Mouse (Mus musculus) gastrocnemius, adult 2 months (tissue): ENCODE data around the gene 2200002J24Rik. TPM values are rescaled to one million over a fixed set of nuclear protein-coding genes. Genes with fewer than 3 reads are reported as not detected.
"Not testable (repeated sequence)": the region's sequence is repeated elsewhere in the genome, so short reads cannot be mapped to it uniquely, and the experiment has no call there.

ENCODE experiments used
- DNase-seq: peaks from one replicate; pipeline ENCODE4 v3.0.0; 2022
- H3K27ac ChIP-seq: fragments of 200-600 bp; 2 replicates; pipeline ENCODE4 v1.8.1; 2022; ENCODE audit warnings: mild to moderate bottlenecking
- H3K4me3 ChIP-seq: fragments of 200-600 bp; 2 replicates; pipeline ENCODE4 v1.8.1; 2022; ENCODE audit warnings: mild to moderate bottlenecking, moderate library complexity
- CTCF ChIP-seq: fragments of 200-600 bp; IDR thresholded peaks from 2 replicates; pipeline ENCODE4 v1.8.1; 2022; ENCODE audit warnings: antibody characterized with exemption, mild to moderate bottlenecking, moderate library complexity
- intact Hi-C: fragments of 180-260 bp; cut with DNase I; formaldehyde crosslinking; loops from one replicate; pipeline ENCODE4 v1.15.1; 2025
- total RNA-seq, 2 experiments: library from RNA; stranded (reverse); gene quantifications; 2 replicates each; pipeline ENCODE4 v1.2.3; 2021

The 2200002J24Rik gene
- total RNA-seq, 2 experiments from 2014 or later: not detected

DNA sequence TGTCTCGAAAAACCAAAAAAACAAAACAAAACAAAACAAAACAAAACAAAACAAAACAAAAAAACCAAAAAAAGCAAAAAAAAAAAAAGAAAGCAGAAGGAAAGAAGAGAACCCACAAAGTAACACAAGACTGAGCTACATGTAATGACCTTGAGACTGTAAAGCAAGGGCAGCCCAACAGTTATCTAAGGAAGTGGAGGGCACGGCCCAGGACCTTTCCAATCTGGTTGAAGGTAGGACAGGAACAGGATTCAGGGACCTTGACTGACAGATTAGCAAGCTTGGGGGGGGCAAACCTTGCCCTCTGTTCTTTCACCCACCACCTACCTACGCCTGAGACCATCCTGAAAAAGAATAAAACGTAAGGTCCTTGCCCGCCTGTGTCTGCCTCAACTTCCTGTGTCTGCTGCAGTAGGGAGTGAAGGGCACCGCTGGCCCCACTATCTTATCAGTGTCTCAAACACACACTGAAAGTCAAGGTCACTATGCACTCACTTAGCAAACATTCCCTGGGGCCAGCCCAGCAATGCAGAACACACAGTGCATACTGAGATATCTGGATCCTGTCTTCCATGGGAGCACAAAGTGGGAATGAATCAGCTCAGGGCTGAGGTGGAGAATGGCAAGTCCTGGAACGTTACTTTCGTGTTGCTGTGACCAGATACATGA, 7.6 kb downstream of the 2200002J24Rik start:
- no peak for TF ChIP-seq CTCF
- DNase-seq: no peak

GRCm38 (mm10) chr7:30707441-30707840, 8.7 kb downstream of the 2200002J24Rik start:
- H3K4me3 ChIP-seq: no peak overlapping the region
- intact Hi-C loops: no loop called here
- DNase-seq: no peak
- H3K27ac ChIP-seq: no peak overlapping the region
- TF ChIP-seq CTCF: no peak

More for the DNA sequence above, 7.6 kb downstream of the 2200002J24Rik start:
- Histone ChIP-seq H3K4me3 (no peak overlapping the region), H3K27ac (no peak overlapping the region)
- intact Hi-C loops: no loop called here

GRCm38 (mm10) chr7:30711942-30712341, 13.2 kb downstream of the 2200002J24Rik start, which contains the start of gene Atp4a:
Atp4a (plus strand) TSS chr7:30712209.
- H3K4me3 ChIP-seq: no peak within 1 kb of the TSS
- intact Hi-C loops: no loop called here
- H3K27ac ChIP-seq: no peak within 1 kb of the TSS
- DNase-seq: no peak
- TF ChIP-seq CTCF: no peak

GRCm38 (mm10) chr7:30717006-30717715, 18.4 kb downstream of the 2200002J24Rik start:
- Histone ChIP-seq H3K27ac (no peak overlapping the region), H3K4me3 (peak overlapping the region; percentile 64)
- TF ChIP-seq CTCF: no peak
- DNase-seq: peak; percentile 63
- intact Hi-C loops: no loop called here

DNA sequence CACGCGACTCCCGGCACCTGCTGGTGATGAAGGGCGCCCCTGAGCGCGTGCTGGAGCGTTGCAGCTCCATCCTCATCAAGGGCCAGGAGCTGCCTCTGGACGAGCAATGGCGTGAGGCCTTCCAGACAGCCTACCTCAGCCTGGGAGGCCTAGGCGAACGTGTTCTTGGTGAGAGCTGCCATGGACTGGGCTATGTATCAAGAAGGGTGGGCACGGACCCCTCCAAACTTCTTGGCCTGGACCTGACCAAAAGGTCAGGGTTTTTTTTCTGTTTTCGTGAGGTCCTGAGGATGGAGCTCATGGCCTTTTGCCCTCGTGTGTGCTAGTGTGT, 19.0 kb downstream of the 2200002J24Rik start:
- intact Hi-C loops: no loop called here
- peak overlapping the region; percentile 64 for H3K4me3 ChIP-seq

DNA sequence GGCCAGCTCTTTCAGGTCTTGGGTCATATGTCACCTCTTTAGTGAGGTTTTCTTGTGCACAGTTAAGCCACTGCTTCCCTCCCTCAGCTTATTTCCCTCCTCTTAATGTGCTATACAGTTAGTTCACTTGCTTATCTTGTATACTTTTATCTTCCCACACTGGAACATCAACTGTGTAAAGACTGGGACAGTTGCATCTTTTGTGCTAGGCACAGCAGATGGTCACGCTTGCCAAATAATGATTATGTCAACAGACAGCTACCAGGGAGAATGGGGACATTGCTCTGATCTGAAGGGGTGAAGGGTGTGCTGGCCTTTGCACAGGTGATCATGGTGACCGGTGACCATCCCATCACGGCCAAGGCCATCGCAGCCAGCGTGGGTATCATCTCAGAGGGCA, 20.9 kb downstream of the 2200002J24Rik start:
- intact Hi-C loops: no loop called here
- no peak for DNase-seq
- H3K27ac ChIP-seq: no peak overlapping the region
- no peak for TF ChIP-seq CTCF
- H3K4me3 ChIP-seq: no peak overlapping the region

More for the DNA sequence above, 19.0 kb downstream of the 2200002J24Rik start:
- peak; percentile 8; the same call in 1 of the 2 replicates for TF ChIP-seq CTCF
- DNase-seq: no peak
- no peak overlapping the region for H3K27ac ChIP-seq

DNA sequence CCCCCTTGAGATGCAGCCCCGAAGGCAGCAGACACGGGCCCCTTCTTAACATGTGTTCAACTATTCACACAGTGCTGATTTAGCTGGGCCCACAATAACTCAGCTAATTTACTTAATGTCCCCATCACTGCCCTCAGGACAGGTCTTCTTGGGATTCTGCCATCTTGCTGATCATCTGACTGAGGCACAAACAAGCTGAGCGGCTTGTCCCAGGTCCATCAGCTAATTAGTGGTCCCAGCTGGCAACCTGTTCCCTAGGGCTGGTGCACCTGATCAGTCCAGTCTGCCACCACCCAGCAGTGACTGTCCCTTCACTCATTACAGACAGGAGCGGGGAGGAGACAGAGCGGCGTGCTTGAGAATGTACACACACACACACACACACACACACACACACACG, 22.6 kb downstream of the 2200002J24Rik start:
- intact Hi-C loops: no loop called here
- TF ChIP-seq CTCF: no peak
- Histone ChIP-seq H3K27ac (no peak overlapping the region), H3K4me3 (no peak overlapping the region)
- DNase-seq: no peak

GRCm38 (mm10) chr7:30723274-30723953, 24.7 kb downstream of the 2200002J24Rik start:
- intact Hi-C loops: no loop called here
- no peak overlapping the region for H3K4me3 ChIP-seq
- no peak overlapping the region for H3K27ac ChIP-seq
- TF ChIP-seq CTCF: no peak
- no peak for DNase-seq

DNA sequence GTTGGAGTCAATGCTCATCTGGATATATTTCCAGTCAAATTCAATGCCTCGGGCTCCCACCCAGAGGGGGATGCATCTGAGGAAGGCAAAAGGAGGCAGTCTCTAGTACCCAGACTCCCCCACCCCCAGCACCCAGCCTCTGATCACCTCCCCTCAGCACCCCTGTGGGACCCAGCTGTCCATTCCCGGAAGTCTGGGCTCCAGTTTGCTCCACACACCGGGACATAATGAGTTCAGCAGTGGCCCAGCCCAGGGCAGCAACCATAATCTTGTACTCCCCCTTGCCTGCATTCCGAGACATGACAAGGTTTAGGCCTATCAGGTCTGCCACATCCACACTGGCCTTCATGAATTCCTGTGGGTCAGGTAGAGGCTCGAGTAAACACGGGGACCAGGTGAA, 29.5 kb downstream of the 2200002J24Rik start:
- peak overlapping the region; percentile 96 for H3K4me3 ChIP-seq
- intact Hi-C loops: loop anchor here (2.0 to 5.0 kb wide), 2 partner anchors 76 to 405 kb away; partner anchors contain the start of genes Rbm42 and Sdhaf1
- no peak for TF ChIP-seq CTCF

DNA sequence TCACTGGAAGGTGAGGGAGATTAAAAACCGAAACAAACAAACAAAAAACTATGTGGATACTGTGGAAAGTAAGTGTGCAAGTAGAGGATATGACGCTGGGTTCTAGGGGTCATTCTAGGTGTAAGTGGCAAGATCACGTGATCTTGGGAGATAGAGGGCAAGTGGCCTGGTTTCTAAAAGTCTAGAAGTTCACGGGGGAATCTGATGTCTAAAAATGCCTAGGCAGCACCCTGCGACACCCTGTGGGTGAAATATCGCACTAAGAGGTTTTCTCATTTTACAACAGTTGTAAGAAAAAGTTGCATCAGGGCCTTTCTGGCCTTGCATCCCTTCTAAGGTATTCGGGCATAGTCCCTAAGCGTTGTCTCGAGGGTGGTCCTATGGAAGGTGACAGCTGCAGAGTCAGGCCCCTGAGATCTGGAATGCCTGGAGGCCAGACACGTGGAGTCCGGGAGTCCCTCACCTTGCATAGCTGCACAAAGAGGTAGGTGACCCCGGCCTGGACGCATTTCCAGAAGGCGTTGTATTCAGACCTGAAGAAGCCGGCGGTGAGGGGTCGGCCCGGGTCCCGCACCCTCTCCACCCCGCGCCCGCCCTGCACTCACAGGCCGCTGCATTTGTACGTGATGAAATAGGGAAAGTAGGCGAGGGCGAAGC, 30.1 kb downstream of the 2200002J24Rik start:
- H3K4me3 ChIP-seq: peak overlapping the region; percentile 96
- no peak for TF ChIP-seq CTCF
- DNase-seq: no peak
- intact Hi-C loops: loop anchor here (2.0 to 5.0 kb wide), 2 partner anchors 77 to 406 kb away; partner anchors contain the start of genes Rbm42 and Sdhaf1
- H3K27ac ChIP-seq: peak overlapping the region; percentile 92

More for the DNA sequence above, 29.5 kb downstream of the 2200002J24Rik start:
- H3K27ac ChIP-seq: peak overlapping the region; percentile 92
- no peak for DNase-seq

DNA sequence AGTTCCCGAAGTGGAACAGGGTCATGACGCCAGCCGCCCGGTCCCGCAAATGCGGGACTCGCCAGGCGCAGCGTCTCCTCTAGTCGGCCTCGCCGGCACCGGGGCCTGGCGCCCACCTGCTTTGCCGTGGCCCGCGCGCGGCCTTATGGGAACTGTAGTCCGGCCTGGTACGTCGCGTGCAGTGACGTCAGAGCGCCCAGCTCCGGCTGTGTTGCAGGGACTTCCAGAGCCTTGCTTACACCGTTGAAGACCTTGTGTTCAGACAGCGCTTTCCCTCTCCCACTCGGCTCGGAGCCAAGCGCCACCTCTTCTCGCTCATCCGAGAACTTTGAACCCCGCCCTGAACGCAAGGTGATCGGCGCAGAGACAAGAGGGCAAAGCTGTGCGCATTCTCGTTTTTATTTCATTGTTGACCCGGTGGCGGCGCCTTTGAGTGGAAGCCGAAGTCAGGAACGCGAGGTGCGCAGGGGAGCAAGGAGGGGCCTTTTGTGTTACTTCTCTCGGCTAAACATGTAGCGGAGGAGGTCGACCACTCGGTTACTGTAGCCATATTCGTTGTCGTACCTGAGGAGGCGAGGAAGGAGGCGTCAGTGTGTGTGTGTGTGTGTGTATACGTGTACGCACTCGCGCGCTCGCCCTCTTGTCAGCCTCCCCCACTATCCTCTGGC, 30.8 kb downstream of the 2200002J24Rik start, which contains the start of gene Tmem147:
TSS of gene Tmem147 (minus strand) at position 145 of the 668 bp plus-strand sequence.
- intact Hi-C loops: loop anchor here (2.0 to 5.0 kb wide), 2 partner anchors 77 to 407 kb away; partner anchors contain the start of genes Rbm42 and Sdhaf1
- peak; percentile 21; the same call in 1 of the 2 replicates for TF ChIP-seq CTCF
- peak within 1 kb of the TSS; percentile 92 for H3K27ac ChIP-seq
- peak within 1 kb of the TSS; percentile 96 for H3K4me3 ChIP-seq
- peak; percentile 97 for DNase-seq

DNA sequence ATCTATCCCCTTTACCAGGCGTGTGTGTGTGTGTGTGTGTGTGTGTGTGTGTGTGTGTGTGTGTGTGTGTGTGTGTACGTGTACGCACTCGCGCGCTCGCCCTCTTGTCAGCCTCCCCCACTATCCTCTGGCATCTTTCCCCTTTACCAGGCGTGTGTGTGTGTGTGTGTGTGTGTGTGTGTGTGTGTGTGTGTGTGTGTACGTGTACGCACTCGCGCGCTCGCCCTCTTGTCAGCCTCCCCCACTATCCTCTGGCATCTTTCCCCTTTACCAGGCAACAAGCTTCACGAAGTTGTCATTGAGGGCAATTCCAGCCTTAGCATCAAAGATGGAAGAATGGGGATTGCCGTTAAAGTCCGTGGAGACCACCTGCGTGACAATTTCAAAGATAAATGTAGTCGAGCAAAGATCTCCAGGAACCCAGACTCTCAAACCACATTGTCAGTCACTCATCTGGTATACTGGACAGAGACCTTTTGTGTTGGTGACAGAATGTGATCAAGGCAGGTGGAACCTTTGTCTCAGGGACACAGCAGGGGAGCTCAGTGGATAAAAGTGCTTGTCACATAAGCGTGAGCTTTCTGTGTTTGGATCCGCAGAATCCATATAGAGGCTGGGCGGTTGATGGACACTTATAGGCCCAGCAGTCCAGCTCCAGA, 31.5 kb downstream of the 2200002J24Rik start:
- intact Hi-C loops: not testable (repeated sequence)
- peak overlapping the region; percentile 96 for H3K4me3 ChIP-seq

More for the DNA sequence above, 31.5 kb downstream of the 2200002J24Rik start:
- DNase-seq: not testable (repeated sequence)
- peak overlapping the region; percentile 92 for H3K27ac ChIP-seq
